Mouse (Mus musculus) midbrain, embryonic 13.5 days (tissue): ENCODE measurements around the gene Npas4. TPM values are rescaled to one million over a fixed set of nuclear protein-coding genes. Genes with fewer than 3 reads are reported as not detected.

Source experiments
- ATAC-seq: fragments of 200-750 bp; cut with Nextera tagmentation; 2 replicates; pipeline ENCODE4 v1.8.0; 2017; ENCODE audit warnings: mild to moderate bottlenecking, moderate TSS enrichment, moderate library complexity
- H3K27ac ChIP-seq: fragments of 300-500 bp; sonication (generic); 2 replicates; pipeline ENCODE4 v1.5.1; 2015; ENCODE audit warnings: inconsistent platforms, mild to moderate bottlenecking, moderate library complexity
- H3K27me3 ChIP-seq: fragments of 300-500 bp; sonication (generic); 2 replicates; pipeline ENCODE4 v1.6.1; 2015; ENCODE audit warnings: mild to moderate bottlenecking, inconsistent platforms
- H3K36me3 ChIP-seq: fragments of 300-500 bp; sonication (generic); 2 replicates; pipeline ENCODE4 v1.6.1; 2015; ENCODE audit warnings: mild to moderate bottlenecking, inconsistent platforms
- H3K4me1 ChIP-seq: fragments of 300-500 bp; sonication (generic); replicated peaks from 2 replicates; pipeline ENCODE4 v1.6.1; 2015; ENCODE audit warnings: inconsistent platforms
- H3K4me2 ChIP-seq: fragments of 300-500 bp; sonication (generic); replicated peaks from 2 replicates; pipeline ENCODE4 v1.6.1; 2015; ENCODE audit warnings: moderate library complexity, mild to moderate bottlenecking, inconsistent platforms
- H3K4me3 ChIP-seq: fragments of 300-500 bp; sonication (generic); replicated peaks from 2 replicates; pipeline ENCODE4 v1.5.1; 2015; ENCODE audit warnings: mild to moderate bottlenecking, inconsistent platforms
- H3K9ac ChIP-seq: fragments of 300-500 bp; sonication (generic); replicated peaks from 2 replicates; pipeline ENCODE4 v1.6.1; 2015; ENCODE audit warnings: mild to moderate bottlenecking, inconsistent platforms
- H3K9me3 ChIP-seq: fragments of 300-500 bp; sonication (generic); 2 replicates; pipeline ENCODE4 v1.6.1; 2016; ENCODE audit warnings: mild to moderate bottlenecking, inconsistent platforms
- WGBS: fragments of 180-500 bp; shearing (Covaris S2); methylation state at CpG from one replicate; pipeline ENCODE4 v1.1.7; 2015; 5-methylcytosine and 5-hydroxymethylcytosine counted together
- polyA plus RNA-seq: library from polyadenylated mRNA; unstranded; fragments of >200 nt; fragmentation: Nextera tagmentation; extraction: Ambion mirVana; gene quantifications from 2 replicates; pipeline ENCODE4 v1.2.1, GENCODE M21; 2015

Npas4 gene
- 0.31 and 0.32 TPM in 2 replicates for polyA plus RNA-seq

DNA sequence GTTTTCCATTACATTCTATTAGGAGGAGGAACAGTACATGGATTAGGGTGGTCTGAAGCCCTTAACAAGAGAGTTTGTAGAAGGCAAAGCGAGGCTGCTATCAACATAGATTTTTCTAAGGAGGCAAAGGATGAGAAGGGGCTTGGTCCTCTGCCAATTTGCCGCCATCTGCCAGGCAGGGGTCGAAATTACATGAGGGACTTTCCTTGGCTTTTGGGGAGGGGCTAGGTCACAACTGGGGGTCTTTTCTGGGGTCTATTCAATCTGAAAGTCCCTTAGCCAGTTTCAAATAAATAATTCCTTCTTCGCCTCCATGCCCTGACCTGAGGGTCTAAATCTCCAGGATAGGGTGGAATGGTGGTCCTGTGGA, at the start of gene Npas4:
TSS of gene Npas4 (minus strand) at position 61 of the 370 bp plus-strand sequence.
- Histone ChIP-seq H3K4me3 (peak within 1 kb of the TSS; percentile 49), H3K36me3 (peaks cover 12% of the 10 kb centered on the region), H3K4me1 (peaks cover 37% of the 10 kb centered on the region), H3K9me3 (no peaks in the 10 kb centered on the region), H3K27ac (peak within 1 kb of the TSS; percentile 61), H3K9ac (peak within 1 kb of the TSS; percentile 71), H3K27me3 (peaks cover 97% of the 10 kb centered on the region), H3K4me2 (peak within 1 kb of the TSS; percentile 70)
- 19% methylated on average over 4 of the region's 4 CpGs for WGBS
- peak; percentile 31; the same call in 1 of the 2 replicates for ATAC-seq

DNA sequence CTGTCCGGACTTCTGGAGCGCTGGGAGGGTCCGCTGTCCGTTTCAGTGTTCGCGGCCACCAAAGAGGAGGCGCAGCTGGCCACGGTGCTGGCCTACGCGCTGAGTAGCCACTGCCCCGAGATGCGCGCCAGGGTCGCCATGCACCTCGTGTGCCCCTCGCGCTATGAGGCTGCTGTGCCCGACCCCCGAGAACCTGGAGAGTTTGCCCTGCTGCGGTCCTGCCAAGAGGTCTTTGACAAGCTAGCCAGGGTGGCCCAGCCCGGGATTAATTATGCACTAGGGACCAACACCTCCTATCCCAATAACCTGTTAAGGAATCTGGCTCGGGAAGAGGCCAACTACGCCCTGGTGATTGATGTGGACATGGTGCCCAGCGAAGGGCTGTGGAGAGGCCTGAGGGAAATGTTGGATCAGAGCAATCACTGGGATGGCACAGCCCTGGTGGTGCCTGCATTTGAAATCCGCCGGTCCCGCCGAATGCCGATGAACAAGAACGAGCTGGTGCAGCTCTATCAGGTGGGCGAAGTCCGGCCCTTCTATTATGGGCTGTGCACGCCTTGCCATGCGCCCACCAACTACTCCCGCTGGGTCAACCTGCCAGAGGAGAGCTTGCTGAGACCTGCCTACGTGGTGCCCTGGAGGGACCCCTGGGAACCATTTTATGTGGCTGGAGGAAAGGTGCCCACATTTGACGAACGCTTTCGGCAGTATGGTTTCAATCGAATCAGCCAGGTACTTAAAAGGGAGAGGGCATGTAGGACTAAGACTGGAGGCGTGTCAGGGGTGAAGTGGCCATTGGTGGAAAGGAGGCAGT, 49.4 kb upstream of the Npas4 start:
- Histone ChIP-seq H3K4me1 (peaks cover 36% of the 10 kb centered on the region), H3K9ac (peak overlapping the region; percentile 94), H3K4me3 (peak overlapping the region; percentile 81), H3K27ac (peak overlapping the region; percentile 90), H3K36me3 (peaks cover 17% of the 10 kb centered on the region), H3K9me3 (no peaks in the 10 kb centered on the region), H3K4me2 (peak overlapping the region; percentile 98), H3K27me3 (no peaks in the 10 kb centered on the region)
- 12% methylated on average over 41 of the region's 41 CpGs for whole genome bisulfite sequencing
- ATAC-seq: peak; percentile 26; the same call in 1 of the 2 replicates

DNA sequence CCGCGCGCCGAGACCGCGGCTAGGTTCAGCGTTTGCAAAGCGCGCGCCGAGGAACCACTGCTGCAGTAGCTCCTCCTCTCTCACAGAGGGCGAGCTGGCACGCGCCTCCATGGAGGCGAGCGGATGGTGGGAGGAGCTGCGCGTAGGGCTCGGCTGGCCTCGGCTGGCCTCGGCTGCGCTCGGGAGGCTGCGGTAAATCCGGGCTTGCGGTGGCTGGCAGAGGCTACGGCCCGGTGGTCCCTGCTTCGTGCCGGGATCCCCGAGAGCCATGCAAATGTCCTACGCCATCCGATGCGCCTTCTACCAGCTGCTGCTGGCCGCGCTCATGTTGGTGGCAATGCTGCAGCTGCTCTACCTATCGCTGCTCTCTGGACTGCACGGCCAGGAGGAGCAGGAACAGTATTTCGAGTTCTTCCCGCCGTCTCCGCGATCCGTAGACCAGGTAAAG, 48.6 kb upstream of the Npas4 start, which contains the start of the genes B4gat1 and AC124502.3:
TSS of gene B4gat1 (plus strand) at position 118 of the 448 bp plus-strand sequence.
TSS of gene AC124502.3 (plus strand) at position 183 of the 448 bp plus-strand sequence.
- Histone ChIP-seq H3K4me1 (peaks cover 36% of the 10 kb centered on the region), H3K9me3 (no peaks in the 10 kb centered on the region), H3K4me2 (peak within 1 kb of the TSS; percentile 98), H3K9ac (peak within 1 kb of the TSS; percentile 94), H3K27me3 (no peaks in the 10 kb centered on the region), H3K4me3 (peak within 1 kb of the TSS; percentile 81), H3K27ac (peak within 1 kb of the TSS; percentile 90), H3K36me3 (peaks cover 12% of the 10 kb centered on the region)
- WGBS: 0% methylated on average over 44 of the region's 44 CpGs
- peak; percentile 91 for ATAC-seq

DNA sequence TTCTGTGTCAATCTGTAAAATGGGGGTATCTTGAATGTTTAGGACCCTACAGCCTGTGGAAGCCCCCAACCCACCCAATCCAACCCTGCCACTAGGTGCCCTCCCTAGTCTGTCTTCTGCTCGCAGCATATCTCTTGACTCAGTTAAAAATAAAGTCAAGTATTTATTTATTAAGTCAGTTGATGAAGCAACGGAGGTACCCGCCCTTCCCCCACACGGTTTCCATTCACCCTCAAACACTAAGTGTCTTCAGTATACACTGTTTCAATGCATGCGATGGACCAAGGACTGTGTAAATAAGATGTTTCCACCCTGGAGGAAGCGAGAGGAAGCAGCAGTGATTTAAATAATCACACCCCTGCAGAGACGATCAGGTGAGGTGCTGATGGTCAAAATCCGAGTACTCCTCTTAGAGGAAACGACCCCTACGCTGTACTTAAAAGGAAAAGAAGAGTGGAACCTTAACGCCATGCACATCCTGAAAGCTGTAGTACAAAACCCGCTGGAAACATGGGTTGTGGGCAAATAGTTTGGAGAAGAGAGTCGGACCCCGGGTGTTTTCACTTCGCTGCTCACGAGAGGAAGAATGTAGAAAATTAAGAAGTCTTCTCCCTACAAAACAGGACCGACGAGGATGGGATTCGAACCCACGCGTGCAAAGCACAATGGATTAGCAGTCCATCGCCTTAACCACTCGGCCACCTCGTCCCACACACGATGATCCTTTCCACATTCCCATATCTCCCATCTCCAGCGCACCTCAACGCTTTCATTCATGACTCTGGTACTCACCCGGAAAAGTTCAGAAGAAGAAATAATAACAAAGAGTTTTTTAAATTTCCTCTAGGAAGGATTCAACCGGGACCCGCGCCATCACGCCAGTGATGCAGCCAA, 47.8 kb upstream of the Npas4 start:
- Histone ChIP-seq H3K27ac (peak overlapping the region; percentile 90), H3K9ac (peak overlapping the region; percentile 94), H3K4me3 (peak overlapping the region; percentile 81), H3K4me1 (peaks cover 36% of the 10 kb centered on the region), H3K27me3 (no peaks in the 10 kb centered on the region), H3K4me2 (peak overlapping the region; percentile 98), H3K9me3 (no peaks in the 10 kb centered on the region), H3K36me3 (peaks cover 7% of the 10 kb centered on the region; the same call in 1 of the 2 replicates)
- WGBS: 5% methylated on average over 32 of the region's 32 CpGs
- ATAC-seq: peak; percentile 21

DNA sequence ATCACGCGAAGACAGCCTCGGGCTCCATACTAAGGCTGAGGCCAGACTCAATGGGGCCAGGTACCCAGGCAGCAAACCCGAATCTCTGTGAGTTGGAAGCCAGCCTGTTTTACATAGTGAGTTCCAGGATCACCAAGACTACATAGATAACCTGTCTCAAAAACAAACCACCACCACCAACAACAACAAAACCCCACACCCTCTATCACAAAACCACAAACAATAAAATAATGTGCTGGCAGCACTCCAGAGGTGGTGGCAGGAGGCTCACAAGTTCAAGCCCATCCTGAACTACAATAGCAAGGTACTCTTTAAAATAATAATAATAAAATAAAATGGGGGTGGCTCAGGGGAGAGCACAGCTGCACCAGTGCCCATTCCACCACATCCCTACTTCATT, 46.5 kb upstream of the Npas4 start:
- Histone ChIP-seq H3K4me1 (peaks cover 22% of the 10 kb centered on the region), H3K9me3 (no peaks in the 10 kb centered on the region), H3K9ac (no peak overlapping the region), H3K27ac (no peak overlapping the region), H3K4me2 (no peak overlapping the region), H3K4me3 (no peak overlapping the region), H3K36me3 (peaks cover 3% of the 10 kb centered on the region), H3K27me3 (no peaks in the 10 kb centered on the region)
- ATAC-seq: no peak
- 87% methylated on average over 4 of the region's 4 CpGs for WGBS

DNA sequence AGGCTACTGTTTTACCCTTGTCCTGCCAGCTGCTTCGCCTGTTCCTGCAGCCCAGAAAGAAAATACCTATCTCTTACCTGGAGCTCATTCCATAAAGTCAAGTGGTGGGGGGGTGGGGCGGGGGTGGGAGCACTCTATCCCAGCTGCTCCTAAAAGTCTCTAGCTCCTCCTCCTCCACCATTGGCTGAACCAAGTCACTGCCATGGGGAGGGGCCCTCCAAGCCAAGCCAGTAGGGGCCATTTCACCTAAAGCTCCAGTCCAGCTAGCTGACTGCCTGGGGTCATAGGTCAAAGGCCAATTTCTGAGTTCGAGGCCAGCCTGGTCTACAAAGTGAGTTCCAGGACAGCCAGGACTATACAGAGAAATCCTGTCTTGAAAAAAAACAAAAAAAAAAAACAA, 42.6 kb upstream of the Npas4 start:
- no peaks in the 10 kb centered on the region for H3K27me3 ChIP-seq
- H3K4me2 ChIP-seq: no peak overlapping the region
- no peak for ATAC-seq
- no peak overlapping the region for H3K27ac ChIP-seq
- no peaks in the 10 kb centered on the region; the same call in 1 of the 2 replicates for H3K4me1 ChIP-seq
- peaks cover 39% of the 10 kb centered on the region for H3K36me3 ChIP-seq
- H3K9ac ChIP-seq: no peak overlapping the region
- H3K4me3 ChIP-seq: no peak overlapping the region
- WGBS: 84% methylated on average over 3 of the region's 3 CpGs
- H3K9me3 ChIP-seq: no peaks in the 10 kb centered on the region

DNA sequence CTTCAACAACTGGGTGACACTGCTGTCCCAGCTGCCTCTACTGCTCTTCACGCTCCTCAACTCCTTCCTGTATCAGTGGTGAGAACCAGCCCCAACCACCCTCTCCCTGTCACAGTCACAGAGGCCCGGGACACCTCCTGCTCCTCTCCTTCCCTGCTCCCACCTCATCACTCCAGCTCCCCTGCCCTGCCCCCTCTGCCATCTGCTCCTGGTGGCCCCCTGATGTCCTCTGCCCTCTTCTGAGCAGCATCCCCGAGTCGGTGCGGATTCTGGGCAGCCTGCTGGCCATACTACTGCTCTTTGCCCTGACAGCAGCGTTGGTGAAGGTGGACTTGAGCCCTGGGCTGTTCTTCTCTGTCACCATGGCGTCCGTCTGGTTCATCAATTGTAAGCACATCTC, 36.0 kb upstream of the Npas4 start:
- WGBS: 90% methylated on average over 8 of the region's 8 CpGs
- no peak for ATAC-seq
- Histone ChIP-seq H3K9ac (no peak overlapping the region; the same call in 1 of the 2 replicates), H3K4me1 (peaks cover 11% of the 10 kb centered on the region), H3K27me3 (no peaks in the 10 kb centered on the region), H3K9me3 (no peaks in the 10 kb centered on the region), H3K27ac (no peak overlapping the region), H3K4me3 (no peak overlapping the region), H3K36me3 (peaks cover 46% of the 10 kb centered on the region), H3K4me2 (no peak overlapping the region)

DNA sequence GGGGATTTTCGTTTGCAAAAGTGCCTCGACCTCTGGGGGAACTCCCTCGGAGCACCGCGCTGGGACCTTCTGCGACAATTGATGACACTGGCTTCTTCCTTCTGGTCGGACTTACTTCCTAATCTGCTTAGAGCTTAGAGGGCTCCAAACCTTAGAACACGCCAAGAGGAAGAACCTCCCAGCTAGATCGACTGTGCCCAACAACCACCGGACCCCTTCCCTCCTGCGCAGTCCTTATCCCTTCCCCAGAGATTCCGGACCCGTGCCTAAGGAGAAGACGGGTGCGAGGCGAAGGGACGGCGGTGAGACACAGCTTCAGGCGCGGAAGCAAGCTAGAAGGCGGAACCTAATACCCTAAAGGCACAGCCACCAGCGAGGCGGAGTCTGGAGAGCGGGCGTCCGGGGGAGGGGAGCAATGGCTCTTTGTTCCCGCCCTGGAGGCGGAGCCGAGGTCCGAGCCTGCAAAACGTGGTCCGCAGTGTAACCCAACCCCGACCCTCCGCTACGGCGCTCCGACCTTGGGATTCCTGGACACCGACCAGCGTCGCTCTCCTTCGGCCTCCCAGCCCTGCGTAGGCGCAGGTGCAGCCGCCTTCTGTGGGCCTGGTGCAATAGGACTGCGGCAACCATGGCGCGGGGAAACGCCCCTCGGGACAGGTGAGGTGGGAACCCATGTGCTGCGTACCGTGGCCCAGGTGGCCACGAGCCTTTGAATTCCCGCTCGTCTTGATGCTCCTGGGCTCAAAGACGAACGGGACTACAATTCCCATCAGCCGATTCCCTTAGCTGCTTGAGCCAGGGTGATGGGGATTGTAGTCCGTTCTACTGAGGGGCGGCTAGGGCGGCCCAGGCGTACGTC, 33.7 kb upstream of the Npas4 start, which contains the start of gene Slc29a2:
TSS of gene Slc29a2 (plus strand) at position 240 of the 859 bp plus-strand sequence.
- peak within 1 kb of the TSS; percentile 90 for H3K27ac ChIP-seq
- H3K4me1 ChIP-seq: peaks cover 11% of the 10 kb centered on the region
- peak within 1 kb of the TSS; percentile 66 for H3K4me3 ChIP-seq
- peak within 1 kb of the TSS; percentile 87 for H3K4me2 ChIP-seq
- under 1% methylated on average over 62 of the region's 62 CpGs for WGBS
- peaks cover 23% of the 10 kb centered on the region for H3K36me3 ChIP-seq
- peak; percentile 95 for ATAC-seq
- H3K9ac ChIP-seq: peak within 1 kb of the TSS; percentile 79
- H3K27me3 ChIP-seq: no peaks in the 10 kb centered on the region
- H3K9me3 ChIP-seq: no peaks in the 10 kb centered on the region

DNA sequence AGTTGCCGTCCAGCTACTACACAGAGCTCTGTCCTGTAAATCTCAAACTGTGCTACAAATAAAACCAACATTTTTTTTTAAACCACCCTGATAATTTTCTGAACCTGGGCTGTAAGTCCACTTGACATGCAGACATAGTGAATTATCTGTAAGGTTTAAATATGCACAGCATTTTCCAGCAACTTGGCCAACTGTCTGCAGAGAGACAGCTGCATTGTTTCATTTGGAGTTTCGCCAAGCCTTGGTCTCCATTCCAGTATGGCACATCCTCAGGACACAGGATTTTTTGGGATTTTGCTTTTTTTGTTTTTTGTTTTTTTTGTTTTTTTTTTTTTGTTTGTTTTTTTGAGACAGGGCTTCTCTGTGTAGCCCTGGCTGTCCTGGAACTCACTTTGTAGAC, 31.3 kb upstream of the Npas4 start:
- Histone ChIP-seq H3K9ac (no peak overlapping the region), H3K4me1 (peaks cover 11% of the 10 kb centered on the region), H3K4me3 (no peak overlapping the region), H3K4me2 (no peak overlapping the region), H3K27ac (no peak overlapping the region), H3K27me3 (no peaks in the 10 kb centered on the region; the same call in 1 of the 2 replicates), H3K36me3 (0 out of 2 replicates have a peak, but pooled peaks cover 4% of the 10 kb centered on the region), H3K9me3 (no peaks in the 10 kb centered on the region)
- 88% methylated on average over 2 of the region's 2 CpGs for WGBS
- ATAC-seq: no peak

DNA sequence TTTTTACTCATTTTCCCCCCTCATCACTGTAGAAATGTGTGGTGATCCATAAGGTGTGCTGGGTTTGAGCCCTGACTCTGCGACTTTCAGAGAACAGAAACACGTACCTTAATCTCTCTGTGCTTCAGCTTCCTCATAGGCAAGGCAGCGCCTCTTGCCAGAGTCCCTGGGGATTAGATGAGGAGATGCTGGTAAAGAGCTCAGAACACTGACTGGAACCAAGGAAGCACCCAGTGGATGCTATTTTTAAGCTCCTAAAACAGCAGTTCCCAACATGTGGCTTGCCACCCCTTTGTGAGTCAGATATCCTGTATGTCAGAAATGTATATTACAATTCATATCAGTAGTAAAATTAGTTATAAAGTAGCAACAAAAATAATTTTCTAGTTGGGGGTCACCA, 28.1 kb upstream of the Npas4 start:
- 84% methylated on average over 3 of the region's 3 CpGs for WGBS
- Histone ChIP-seq H3K4me1 (0 out of 2 replicates have a peak, but pooled peaks cover under 1% of the 10 kb centered on the region), H3K4me2 (no peak overlapping the region)

DNA sequence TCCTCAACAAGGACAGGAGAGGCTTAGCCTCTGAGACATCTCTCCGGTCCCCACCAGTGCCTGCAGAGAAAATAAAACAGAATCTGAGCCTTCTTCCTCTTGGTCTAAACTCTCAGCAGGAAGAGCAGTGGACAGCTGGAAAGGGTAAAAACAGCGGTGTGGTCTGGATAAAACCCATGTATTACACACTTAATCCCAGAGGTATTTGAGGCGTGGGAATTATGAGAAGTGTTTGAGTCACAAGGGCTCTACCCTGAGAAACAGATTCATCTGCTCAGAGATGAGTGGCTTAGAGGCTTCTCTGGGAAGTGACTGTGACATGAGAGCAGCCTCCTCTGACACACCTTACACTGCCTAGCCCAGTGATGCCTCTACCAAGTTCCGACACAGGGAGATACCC, 27.5 kb upstream of the Npas4 start:
- no peak for ATAC-seq
- Histone ChIP-seq H3K9me3 (no peaks in the 10 kb centered on the region), H3K4me2 (no peak overlapping the region), H3K4me1 (no peaks in the 10 kb centered on the region), H3K36me3 (no peaks in the 10 kb centered on the region), H3K27ac (no peak overlapping the region), H3K4me3 (no peak overlapping the region), H3K27me3 (peaks cover 3% of the 10 kb centered on the region; the same call in 1 of the 2 replicates), H3K9ac (no peak overlapping the region)
- 84% methylated on average over 4 of the region's 4 CpGs for WGBS

More for the DNA sequence above, 28.1 kb upstream of the Npas4 start:
- no peak overlapping the region for H3K27ac ChIP-seq
- H3K27me3 ChIP-seq: peaks cover 3% of the 10 kb centered on the region; the same call in 1 of the 2 replicates
- no peaks in the 10 kb centered on the region for H3K9me3 ChIP-seq
- ATAC-seq: no peak
- no peak overlapping the region for H3K9ac ChIP-seq
- no peak overlapping the region for H3K4me3 ChIP-seq
- H3K36me3 ChIP-seq: no peaks in the 10 kb centered on the region
